17 mouse cellular contexts compared by ENCODE assay signal in the genomic region with DNA sequence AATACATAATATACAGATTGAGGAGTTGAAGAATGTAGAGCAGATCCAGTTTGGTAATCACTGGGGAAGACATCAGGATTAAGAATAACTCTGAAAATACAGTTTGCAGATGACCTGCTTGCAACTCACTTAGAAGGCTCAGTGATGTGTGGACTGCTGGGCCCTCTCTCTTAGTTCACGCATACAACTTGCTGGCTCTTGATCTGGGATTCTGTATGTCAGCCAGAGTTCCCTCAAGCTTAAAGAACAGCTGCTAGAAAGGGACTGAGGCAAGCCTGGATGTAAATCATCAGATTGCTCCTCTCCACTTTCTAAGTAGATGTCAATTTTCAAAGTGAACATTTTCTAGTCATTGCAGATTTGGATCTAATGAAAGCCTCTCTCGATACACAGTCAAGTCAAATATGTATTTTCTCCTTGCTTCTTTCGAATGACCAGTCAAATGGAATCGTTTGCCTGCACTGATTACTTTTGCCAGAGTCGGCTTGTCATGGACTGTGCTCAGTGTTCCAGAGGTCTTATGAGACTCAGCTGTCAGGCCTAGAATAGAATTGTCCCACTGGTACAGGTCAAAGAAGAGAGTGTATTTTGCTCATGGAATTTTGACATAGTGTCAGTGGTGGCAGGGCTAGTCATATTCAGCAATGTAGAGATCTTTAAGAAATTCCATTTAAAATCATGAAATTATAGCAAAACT.
DNase-seq lines count a peak whose midpoint lies in the region; ATAC-seq and TF ChIP-seq lines count a peak whose summit lies in the region.
"Had no signal": no experiment of that assay in that cellular context is flagged by ENCODE, and none has a peak within 500 bp of the region (broad histone marks: within the 10 kb centered on the region; RNA-seq: fewer than 3 reads in every experiment).

No protein-coding gene starts in this region.

- H3K27me3 ChIP-seq in stomach, embryonic 14.5 days (ENCODE audit: control insufficient read depth, insufficient read depth, low read length) = no peaks in the 10 kb centered on the region
- H3K27me3 ChIP-seq in stomach, postnatal 0 days (ENCODE audit: control insufficient read depth, insufficient read depth, low read length) = no peaks in the 10 kb centered on the region
- H3K27me3 ChIP-seq: forebrain, embryonic 13.5 days; limb, embryonic 13.5 days; liver, embryonic 13.5 days; midbrain, embryonic 12.5 days; neural tube, embryonic 12.5 days had no signal

- no peak for TF ChIP-seq CTCF in stomach, postnatal 0 days (IDR thresholded peaks at IDR 0.05; ENCODE audit: low read depth)

- peak overlapping the region; percentile 79 for H3K27ac ChIP-seq in stomach, embryonic 14.5 days (ENCODE audit: low read length)
- no peak overlapping the region for H3K27ac ChIP-seq in stomach, postnatal 0 days (replicated peaks)
- H3K27ac ChIP-seq: forebrain, embryonic 13.5 days; limb, embryonic 13.5 days; liver, embryonic 13.5 days; midbrain, embryonic 12.5 days; neural tube, embryonic 12.5 days had no signal

- ATAC-seq in stomach, embryonic 14.5 days (ENCODE audit: insufficient number of reproducible peaks, insufficient read depth, low FRiP score, low read depth) = no peak
- no peak for ATAC-seq in stomach, postnatal 0 days (ENCODE audit: low FRiP score, low TSS enrichment)
- ATAC-seq: intestine, postnatal 0 days had no signal

- intact Hi-C loops in gastrocnemius, postnatal 14 days (cut with DNase I; ENCODE audit: low total_unique reads) = no loop called here
- intact Hi-C loops in heart, postnatal 10 days (cut with DNase I) = no loop called here

- no peaks in the 10 kb centered on the region for H3K9me3 ChIP-seq in stomach, embryonic 14.5 days (ENCODE audit: control insufficient read depth, low read depth, low read length)
- H3K9me3 ChIP-seq in stomach, postnatal 0 days (ENCODE audit: control insufficient read depth, low read length) = no peaks in the 10 kb centered on the region
- H3K9me3 ChIP-seq: forebrain, embryonic 13.5 days; limb, embryonic 13.5 days; liver, embryonic 13.5 days; midbrain, embryonic 12.5 days; neural tube, embryonic 12.5 days had no signal

- peak; percentile 26 for DNase-seq in gastrocnemius, adult 18-20 months (ENCODE audit: low spot score)
- no peak for DNase-seq in gastrocnemius, postnatal 14 days
- peak; percentile 15 to 19 for DNase-seq in heart, postnatal 10 days
- DNase-seq in heart, postnatal 4 days = no peak
- DNase-seq in stomach, postnatal 0 days (ENCODE audit: low spot score) = no peak
- no peak for DNase-seq in left cerebral cortex, adult 8-10 months (ENCODE audit: low spot score in 2 of 2)
- DNase-seq: adrenal gland, postnatal 36 days; cerebellum, adult 2 months; kidney, postnatal 10 days; liver, embryonic 13.5 days; thymus, adult 2 months had no signal

- TF ChIP-seq EP300 in stomach, postnatal 0 days (optimal IDR thresholded peaks at IDR 0.05) = no peak

- H3K36me3 ChIP-seq in stomach, embryonic 14.5 days (ENCODE audit: control insufficient read depth, insufficient read depth, low read length) = no peaks in the 10 kb centered on the region
- H3K36me3 ChIP-seq in stomach, postnatal 0 days (ENCODE audit: control insufficient read depth, insufficient read depth, low read length) = no peaks in the 10 kb centered on the region
- H3K36me3 ChIP-seq: limb, embryonic 13.5 days; liver, embryonic 13.5 days; midbrain, embryonic 12.5 days; neural tube, embryonic 12.5 days had no signal

- H3K4me2 ChIP-seq in stomach, embryonic 14.5 days (replicated peaks; ENCODE audit: low read depth, low read length) = no peak overlapping the region
- H3K4me2 ChIP-seq in stomach, postnatal 0 days (replicated peaks; ENCODE audit: low read depth) = no peak overlapping the region
- H3K4me2 ChIP-seq: forebrain, embryonic 13.5 days; limb, embryonic 13.5 days; liver, embryonic 13.5 days; midbrain, embryonic 12.5 days; neural tube, embryonic 12.5 days had no signal

- H3K4me3 ChIP-seq in stomach, embryonic 14.5 days (ENCODE audit: low read depth, low read length) = no peak overlapping the region
- no peak overlapping the region for H3K4me3 ChIP-seq in stomach, postnatal 0 days (ENCODE audit: low read depth, low read length)
- H3K4me3 ChIP-seq: forebrain, embryonic 13.5 days; limb, embryonic 13.5 days; liver, embryonic 13.5 days; midbrain, embryonic 12.5 days; neural tube, embryonic 12.5 days had no signal

- 0 out of 2 replicates have a peak, but pooled peaks cover 2% of the 10 kb centered on the region for H3K4me1 ChIP-seq in stomach, embryonic 14.5 days (ENCODE audit: control insufficient read depth, insufficient read depth, low read length)
- H3K4me1 ChIP-seq in stomach, postnatal 0 days (replicated peaks; ENCODE audit: control insufficient read depth, insufficient read depth) = no peaks in the 10 kb centered on the region
- H3K4me1 ChIP-seq: liver, embryonic 13.5 days had no signal

- H3K9ac ChIP-seq in stomach, embryonic 14.5 days (replicated peaks; ENCODE audit: low read depth, low read length) = no peak overlapping the region
- H3K9ac ChIP-seq in stomach, postnatal 0 days (ENCODE audit: low read length) = no peak overlapping the region
- H3K9ac ChIP-seq: forebrain, embryonic 13.5 days; limb, embryonic 13.5 days; liver, embryonic 13.5 days; midbrain, embryonic 12.5 days; neural tube, embryonic 12.5 days had no signal

- 43% methylated on average over 5 of the region's 5 CpGs for WGBS in stomach, embryonic 14.5 days
- 33% methylated on average over 5 of the region's 5 CpGs for WGBS in stomach, postnatal 0 days

Comparison
In these comparisons a context has a peak if more than half of its experiments do, and no peak if none do; other contexts are left out.
1. DNase-seq: peak in gastrocnemius, adult 18-20 months (single experiment) and heart, postnatal 10 days (2 of 2); none in gastrocnemius, postnatal 14 days (single experiment), heart, postnatal 4 days (single experiment), stomach, postnatal 0 days (single experiment) and left cerebral cortex, adult 8-10 months (0 of 2).